Mouse (Mus musculus) T-cell, adult 2 months (primary cell): ENCODE measurements around the gene Plcb1.
"Not testable (repeated sequence)": the region's sequence is repeated elsewhere in the genome, so short reads cannot be mapped to it uniquely, and the experiment has no call there.

ENCODE experiments used
- DNase-seq: peaks from one replicate; pipeline ENCODE4 v3.0.0; 2022; ENCODE audit warnings: low spot score

Plcb1 gene

GRCm38 (mm10) chr2:135318136-135318535, 532.3 kb downstream of the Plcb1 start:
- DNase-seq: no peak

DNA sequence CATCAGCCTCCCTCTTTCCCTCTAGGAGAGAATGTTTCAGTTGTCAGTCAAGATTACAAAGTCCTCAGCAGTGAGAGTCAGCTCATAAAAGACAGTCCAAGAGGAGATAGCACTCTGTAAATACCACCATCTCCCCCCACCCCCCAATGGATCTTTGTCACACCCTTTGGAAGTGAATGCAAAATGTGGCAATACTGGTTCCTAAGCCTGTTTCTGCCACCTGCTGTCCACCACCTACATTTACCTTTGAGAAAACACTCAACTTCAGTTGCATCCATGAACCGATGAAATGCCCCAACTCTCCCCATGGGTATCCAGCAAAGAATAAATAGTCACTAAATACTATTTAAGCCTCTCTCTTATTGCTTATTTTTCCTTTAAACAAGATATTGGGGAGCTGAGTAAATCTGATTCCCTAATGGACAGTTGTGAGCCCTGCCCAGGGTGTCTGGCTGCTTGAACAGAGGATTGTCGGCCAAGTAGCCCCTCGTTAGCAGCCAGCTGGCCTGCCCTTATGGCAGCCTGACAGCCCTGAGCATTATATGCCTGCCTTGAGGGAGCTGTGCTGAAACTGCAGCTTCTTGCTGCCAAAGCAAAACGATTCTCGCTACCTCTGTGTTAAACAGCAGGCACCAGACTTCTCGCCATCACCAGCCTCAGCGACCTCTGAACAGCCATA, 537.5 kb downstream of the Plcb1 start:
- no peak for DNase-seq

DNA sequence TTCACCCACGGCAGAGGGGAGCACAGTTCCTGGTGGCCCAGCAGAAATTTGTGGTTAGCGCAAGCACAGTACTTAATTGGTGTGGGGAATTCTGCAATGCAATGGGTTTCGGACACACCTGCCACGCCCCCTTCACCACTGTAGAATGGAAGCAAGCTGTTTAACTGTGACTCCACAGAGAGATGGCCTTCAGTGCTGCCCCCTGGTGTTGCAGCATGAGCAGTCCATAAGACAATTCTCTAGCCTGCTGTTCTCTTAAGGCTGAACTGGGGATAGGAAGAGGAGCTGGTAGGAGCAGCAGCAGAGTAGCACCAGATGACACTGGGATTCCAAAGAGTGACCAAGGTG, 538.1 kb downstream of the Plcb1 start:
- no peak for DNase-seq

DNA sequence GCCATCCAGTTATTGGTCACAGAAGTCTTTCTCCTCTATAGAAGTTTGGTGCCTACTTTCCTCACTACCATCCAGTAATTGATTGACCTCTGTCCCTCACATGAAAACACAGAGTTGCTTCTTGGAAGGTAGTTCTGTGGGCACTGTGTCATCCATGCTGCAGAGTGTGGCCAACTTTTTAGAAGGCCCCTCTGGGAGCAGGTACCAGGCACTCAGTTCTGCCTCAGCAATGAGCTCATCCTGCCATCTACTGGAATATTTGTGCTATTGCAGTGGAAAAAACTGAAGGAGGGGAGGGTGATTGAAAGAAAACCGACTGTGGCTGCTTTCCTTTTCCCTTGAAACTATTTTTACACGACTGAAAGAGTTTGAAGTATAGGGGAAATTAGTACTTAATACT, 542.9 kb downstream of the Plcb1 start:
- no peak for DNase-seq

DNA sequence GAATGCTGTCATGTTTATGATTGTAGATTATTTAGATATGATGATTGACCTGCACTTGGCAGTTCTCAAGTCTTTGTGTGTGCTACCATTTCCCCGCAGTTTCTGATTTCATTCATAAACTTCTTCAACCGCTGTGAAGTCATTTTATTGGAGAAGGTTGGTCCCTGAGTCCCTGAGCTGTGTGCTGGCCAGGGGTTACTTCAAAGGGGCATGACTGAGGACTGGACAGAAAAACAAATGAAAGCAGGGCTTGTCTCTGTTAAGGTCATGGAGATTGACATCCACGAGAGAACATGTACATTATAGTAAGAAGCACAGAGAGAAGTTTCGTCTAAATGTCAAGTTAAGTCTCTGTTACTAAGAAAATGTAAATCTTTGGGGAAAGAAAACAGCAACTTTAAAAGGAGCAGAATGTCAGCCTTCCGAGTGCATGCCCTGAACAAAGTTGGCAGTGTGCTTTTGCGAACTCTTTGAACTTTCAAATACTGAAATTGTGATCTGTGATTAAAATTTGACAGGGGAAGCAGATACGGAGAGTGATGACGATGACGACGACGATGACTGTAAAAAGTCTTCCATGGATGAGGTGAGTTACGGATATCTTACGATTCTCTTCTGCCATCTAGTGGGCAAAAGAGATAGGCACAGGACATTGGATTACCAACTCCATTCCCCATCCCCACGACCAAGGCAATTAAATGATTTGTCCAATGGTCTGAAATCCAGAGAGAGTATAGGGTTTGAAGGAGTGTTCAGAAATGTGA, 544.1 kb downstream of the Plcb1 start:
- no peak for DNase-seq

- DNase-seq: no peak
These were observed 546.0 kb downstream of the Plcb1 start for GRCm38 (mm10) chr2:135331868-135332267.

- no peak for DNase-seq
These were observed 570.4 kb downstream of the Plcb1 start for GRCm38 (mm10) chr2:135356311-135356710.

- no peak for DNase-seq
These were observed 575.9 kb downstream of the Plcb1 start for GRCm38 (mm10) chr2:135361798-135362197.

GRCm38 (mm10) chr2:135362948-135363347, 577.1 kb downstream of the Plcb1 start:
- DNase-seq: no peak

DNA sequence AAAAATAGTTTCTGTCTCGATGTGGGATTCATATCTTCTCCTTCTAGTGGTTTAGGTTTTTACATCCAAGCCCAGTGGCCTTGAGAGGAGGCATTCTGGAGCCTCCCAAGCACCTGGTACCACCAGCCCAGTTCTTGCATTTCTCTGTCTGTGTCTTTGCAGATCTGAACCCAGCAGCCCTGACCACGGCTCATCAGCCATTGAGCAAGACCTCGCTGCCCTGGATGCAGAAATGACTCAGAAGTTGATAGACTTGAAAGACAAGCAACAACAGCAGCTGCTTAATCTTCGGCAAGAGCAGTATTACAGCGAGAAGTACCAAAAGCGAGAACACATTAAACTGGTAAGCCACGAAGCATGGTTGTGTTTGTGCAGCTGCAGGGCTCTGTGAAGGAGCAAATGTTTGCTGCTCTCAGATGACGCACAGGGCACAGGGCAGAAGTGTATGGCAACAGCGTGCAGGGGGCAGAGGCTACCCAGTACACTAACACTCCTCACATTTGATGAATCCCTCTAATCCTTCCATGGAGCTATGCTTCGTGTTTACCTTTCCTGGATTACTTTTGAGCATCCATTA, 584.5 kb downstream of the Plcb1 start:
- DNase-seq: no peak

DNA sequence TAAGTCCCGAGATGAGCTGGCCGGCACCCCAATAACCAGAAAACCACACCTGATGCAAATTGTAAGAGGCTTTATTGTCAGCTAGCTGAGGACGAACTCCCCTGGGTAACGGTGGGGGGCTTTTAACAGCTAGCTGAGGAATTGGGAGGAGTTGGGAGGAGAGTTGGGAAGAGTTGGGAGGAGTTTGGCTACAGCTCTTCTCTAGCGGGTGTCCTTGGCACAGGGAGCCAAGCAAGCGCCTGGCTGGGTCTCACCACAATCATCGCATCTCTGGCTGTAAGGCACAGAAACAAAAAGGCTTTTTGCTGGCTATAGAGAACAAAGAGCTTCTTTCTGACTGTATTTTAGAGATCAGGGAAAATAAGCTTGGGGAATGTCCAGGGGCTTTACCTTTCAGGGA, 594.9 kb downstream of the Plcb1 start:
- not testable (repeated sequence) for DNase-seq

DNA sequence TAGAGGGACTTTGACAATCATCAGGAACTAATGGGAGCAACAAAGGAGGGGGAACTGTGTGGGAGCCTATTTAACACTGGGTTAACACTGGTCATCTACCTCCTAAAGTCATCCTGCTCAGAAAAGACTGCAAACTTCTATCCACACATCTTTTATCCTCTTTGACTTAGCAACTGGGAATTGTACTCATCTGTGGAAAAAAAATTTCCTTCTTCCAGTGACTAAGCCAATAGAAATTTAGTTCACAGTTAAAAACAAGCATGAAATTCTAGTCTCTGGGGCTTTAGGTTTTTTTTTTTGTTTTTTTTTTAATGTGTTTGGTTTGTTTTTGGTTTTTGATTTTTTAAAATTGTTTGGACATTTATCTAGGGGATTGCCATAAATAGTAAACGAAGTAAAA, 595.5 kb downstream of the Plcb1 start:
- DNase-seq: no peak

DNA sequence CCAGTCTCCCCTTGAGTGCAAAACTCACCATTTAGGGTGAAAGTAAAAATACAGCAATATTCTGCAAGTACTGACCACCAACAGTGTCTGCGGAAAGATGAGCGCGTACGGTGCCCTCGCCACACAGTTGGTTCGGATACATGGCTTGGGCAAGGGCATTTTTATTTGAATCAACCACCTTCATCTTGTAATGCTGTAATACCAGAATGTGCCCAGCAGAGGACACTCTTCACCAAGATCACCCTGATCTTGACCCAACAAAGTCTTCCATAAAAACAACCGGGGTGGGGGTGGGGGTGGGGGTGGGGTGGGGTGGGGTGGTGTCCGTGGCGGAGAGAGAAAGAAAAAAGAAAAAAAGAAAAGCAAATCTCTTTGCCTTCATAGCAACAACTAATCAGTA, 602.1 kb downstream of the Plcb1 start:
- DNase-seq: no peak

DNA sequence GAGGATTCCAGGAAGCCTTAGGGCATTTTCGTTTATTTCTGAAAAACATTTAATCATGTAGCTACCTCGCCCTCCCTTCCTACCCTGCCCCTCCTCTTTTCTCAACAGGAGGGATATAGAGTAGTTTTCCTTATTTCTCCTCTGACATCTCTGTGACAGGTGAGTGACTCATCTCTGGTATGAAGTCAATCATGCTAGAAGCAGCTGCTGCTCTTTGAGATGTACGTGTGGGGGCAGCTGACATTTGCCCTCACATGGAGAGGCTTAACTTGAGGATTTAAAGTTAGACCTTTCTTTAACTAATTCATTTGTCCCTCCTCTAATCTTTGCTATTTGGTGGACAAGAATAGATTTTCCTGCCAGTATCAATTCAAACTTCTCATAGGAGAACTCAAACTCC, 608.8 kb downstream of the Plcb1 start:
- DNase-seq: no peak

GRCm38 (mm10) chr2:135396375-135396774, 610.5 kb downstream of the Plcb1 start:
- no peak for DNase-seq

GRCm38 (mm10) chr2:135397970-135398369, 612.1 kb downstream of the Plcb1 start:
- no peak for DNase-seq

GRCm38 (mm10) chr2:135399760-135400159, 613.9 kb downstream of the Plcb1 start:
- no peak for DNase-seq

DNA sequence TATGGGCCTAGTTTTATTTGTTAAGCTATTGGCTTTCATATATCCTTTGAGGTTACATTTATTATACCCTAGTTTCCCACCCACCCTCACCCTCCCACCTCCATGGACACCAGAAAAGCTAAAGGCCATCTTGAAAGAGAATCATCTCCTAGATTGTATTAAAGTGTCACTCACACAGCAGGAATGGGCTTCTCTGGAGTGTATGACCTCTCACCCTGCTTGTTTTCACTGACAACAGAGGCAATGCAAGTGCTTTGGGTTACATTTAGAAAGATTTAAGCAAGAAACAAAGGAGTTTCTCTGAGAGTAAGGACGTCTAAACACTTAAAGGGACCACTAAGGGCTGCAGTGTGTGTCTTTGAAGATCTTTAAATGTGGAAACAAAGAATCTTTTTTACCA, 617.0 kb downstream of the Plcb1 start:
- no peak for DNase-seq

DNA sequence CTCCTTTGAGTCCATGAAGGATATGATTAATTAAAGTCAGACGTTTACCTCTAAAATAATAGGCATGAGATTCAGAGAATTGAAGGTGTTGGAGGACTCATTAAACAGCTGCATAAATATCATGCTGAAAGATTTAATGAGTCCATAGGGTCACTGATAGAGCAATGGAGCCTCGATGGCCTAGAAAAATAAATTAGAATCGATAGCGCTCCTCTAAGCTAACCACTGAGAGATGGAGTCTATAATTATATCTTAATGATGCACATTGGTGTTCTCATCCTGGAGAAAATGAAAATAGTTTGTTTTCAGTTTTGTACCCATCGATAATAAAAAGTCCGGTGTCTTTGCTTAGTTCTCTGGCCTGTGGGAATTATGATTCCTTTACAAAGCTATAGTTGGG, 617.5 kb downstream of the Plcb1 start:
- DNase-seq: no peak

- DNase-seq: no peak
These were observed 618.2 kb downstream of the Plcb1 start for GRCm38 (mm10) chr2:135404095-135404494.

GRCm38 (mm10) chr2:135409418-135410097, 623.7 kb downstream of the Plcb1 start:
- no peak for DNase-seq

DNA sequence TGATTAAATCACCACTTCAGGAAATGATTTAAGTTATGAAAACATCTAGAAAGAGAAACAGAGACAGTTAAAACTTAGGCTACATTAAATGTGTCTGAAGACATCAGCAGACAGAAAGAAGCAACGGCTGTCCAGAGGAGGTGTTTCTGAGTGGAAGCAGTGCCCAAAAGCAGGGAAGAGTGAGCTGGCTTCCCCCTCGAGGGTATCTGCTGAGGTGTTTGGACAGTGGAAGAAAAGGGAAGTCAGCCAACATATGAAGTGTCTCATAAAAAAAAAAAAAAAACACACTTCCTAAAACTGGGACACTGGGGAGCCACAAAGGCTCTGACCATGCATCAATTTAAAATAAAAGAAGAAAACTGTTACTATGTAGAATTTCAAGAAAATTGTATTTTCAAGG, 625.8 kb downstream of the Plcb1 start:
- DNase-seq: no peak

GRCm38 (mm10) chr2:135415137-135415536, 629.3 kb downstream of the Plcb1 start:
- DNase-seq: no peak
